Mouse (Mus musculus) cortical plate, adult 2 months (tissue): ENCODE results near the gene Tbr1.

Experiments
- CTCF ChIP-seq: fragments of 200-500 bp; IDR thresholded peaks from 2 replicates; pipeline ENCODE4 v1.5.1; 2011; ENCODE audit warnings: mild to moderate bottlenecking, control low read depth, low read length; ENCODE audit not compliant: insufficient read depth; ENCODE audit errors: extremely low read depth
- POLR2A ChIP-seq: fragments of 200-500 bp; IDR thresholded peaks from 2 replicates; pipeline ENCODE4 v1.6.1; 2011; ENCODE audit warnings: mild to moderate bottlenecking, low read length, control low read depth; ENCODE audit not compliant: insufficient read depth; ENCODE audit errors: extremely low read depth

DNA sequence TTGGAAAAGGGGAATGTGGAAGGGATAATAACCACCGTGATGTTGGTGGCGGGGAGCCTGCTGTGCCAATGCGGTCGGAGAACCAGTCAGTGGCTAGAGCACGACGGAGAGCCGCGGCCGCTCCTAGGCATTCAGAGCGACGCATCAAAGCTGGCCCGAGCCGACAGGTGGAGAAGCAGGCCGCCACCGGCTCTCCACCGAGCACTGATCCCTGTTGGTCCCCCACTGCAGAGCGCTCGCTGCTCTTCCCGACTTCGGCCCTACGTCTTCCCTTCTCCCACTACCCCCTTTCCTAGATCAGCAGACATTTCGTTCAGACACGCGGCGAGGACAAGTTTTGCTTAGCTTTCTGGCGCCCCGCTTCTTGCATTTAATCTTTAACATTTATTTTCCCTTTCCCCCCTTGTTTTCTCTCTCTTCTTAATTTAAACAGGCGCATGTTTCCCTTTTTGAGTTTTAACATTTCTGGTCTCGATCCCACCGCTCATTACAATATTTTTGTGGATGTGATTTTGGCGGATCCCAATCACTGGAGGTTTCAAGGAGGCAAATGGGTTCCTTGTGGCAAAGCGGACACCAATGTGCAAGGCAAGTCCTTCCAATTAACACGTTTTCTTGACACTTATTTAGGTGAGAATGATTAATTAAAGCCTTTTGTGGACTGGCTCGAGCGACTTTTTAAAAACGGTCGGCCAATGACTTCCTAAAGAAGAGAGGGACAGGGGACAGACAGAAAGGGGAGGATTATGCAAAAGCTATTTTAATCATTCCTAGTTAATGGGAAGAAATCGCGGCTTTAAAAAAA, 3.0 kb downstream of the Tbr1 start:
- TF ChIP-seq POLR2A: no peak
- TF ChIP-seq CTCF: no peak
